Mouse (Mus musculus): ENCODE results near the gene Bcl6b. TPM values are rescaled to one million over a fixed set of nuclear protein-coding genes. Genes with fewer than 3 reads are reported as not detected.

The Bcl6b gene
- polyA plus RNA-seq (2017; shearing (Covaris generic)), result not detected

DNA sequence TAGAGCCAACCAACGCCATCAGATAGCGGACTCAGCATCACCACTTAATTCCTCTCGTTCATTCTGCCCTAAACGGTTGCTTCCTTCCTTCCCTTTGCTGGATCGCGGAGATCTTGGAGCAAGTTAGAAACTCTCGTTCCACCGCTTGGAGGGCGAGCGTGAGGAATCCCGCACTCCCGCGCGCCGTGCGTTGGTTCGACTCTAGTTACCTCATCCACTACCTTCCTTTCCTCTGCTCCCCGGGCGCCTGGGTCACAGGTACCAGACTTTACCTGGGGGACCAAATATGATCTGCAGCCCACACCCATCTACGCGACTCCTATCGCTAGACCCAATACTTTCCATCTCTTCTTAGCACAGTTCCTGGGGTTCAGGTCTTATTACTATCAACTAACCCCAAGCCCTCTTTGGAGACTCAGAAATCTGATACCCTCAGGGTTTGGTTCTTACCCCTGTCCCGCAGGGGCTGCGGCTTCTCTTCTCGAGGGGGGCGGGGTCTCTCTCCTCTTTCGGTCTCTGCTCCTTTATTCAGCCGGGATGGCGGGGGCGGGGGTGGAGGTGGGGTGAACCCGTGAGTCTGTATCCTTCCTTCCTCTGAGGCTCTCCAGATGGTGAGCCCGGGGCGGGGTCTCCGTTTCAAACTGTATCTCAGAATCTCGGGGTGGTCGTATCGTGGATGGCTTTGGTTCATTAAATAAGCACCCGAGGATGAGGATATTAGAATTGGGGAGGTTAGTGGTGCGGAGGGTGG lies at the start of gene Bcl6b:
TSS of gene Bcl6b (minus strand) at position 539 of the 751 bp plus-strand sequence.

DNA sequence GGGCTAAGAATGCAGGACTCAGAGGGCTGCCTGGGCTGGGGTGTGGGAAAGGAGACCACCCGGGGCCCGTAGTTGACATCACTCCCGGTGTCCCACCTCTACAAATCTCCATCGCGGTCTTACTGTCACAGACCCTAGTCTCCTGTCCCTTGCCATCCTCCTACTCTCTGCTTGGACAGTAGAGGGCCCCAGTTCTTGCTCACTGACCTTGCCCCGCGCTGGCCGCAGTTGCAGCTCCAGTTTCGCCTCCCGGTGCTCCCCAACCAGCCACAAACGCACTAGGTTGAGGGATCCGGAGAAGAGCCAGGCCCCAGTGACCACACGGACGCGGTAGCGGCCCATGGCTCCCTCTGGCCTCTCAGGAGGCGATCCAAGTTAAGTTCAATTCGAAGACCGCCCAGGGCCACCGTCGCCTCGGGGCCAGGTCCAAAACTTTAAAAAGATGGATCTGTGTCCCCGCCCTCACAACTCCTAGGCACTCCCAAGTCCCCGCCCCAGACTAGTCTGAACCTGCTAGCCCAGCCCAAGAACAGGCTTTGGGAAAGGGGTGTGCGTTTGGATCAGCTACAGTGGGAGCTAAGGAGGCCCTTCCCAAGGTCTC lies 25.4 kb upstream of the Bcl6b start, which contains the start of gene Alox12:
TSS of gene Alox12 (minus strand) at position 423 of the 601 bp plus-strand sequence.

GRCm38 (mm10) chr11:70239541-70240279 lies 10.1 kb upstream of the Bcl6b start, which contains the start of the genes Gm21988 and Rnasek:
Gene Gm21988 (minus strand): TSS chr11:70239830.
Gene Rnasek (minus strand): TSS chr11:70239842.

DNA sequence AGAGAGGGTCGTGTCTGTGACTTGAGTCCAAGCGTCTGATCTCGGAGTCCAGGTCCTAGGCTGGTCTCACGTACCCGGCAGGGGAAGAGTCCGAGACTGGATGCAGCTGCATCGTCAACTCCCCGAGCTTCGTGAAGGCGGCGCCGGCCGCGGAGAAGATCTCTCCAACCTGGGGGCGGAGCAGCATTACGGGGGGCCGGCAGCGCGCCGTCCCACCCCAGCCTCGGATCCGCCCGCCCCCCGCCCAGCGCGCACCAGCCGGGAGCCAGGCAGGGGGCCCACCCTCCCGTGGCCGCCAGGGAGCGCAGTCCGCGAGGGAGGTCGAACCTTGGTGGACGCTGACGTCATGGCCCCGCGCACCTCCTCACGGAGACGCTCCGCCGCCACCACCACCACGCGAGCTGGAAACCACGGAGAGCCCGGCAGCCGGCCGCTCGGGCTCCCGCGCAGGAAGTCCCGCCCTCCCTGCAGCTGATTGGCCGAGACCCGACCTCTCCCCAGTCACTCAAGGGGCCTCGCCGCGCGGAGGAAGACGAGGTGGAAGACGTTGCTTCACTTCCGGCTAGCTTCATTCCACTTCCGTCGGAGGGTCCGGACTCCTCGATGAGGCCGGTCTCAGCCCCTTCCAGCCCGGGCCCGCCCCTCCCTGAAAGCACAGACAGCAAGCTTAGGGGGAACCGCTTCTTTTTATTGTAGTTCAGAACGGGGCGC lies 8.0 kb upstream of the Bcl6b start, which contains the start of gene 0610010K14Rik:
TSS of gene 0610010K14Rik (minus strand) at position 458 of the 711 bp plus-strand sequence.

GRCm38 (mm10) chr11:70220731-70221602 lies 8.6 kb downstream of the Bcl6b start, which contains the start of gene Slc16a13:
Gene Slc16a13 (minus strand): TSS chr11:70221064.

GRCm38 (mm10) chr11:70212423-70212822 lies 17.2 kb downstream of the Bcl6b start, which contains the start of gene Slc16a11:
Gene Slc16a11 (plus strand): TSS chr11:70212752.

Other genes starting within 250 kb of the Bcl6b start
- gene Ctdnep1, start 248.6 kb downstream of the Bcl6b start, polyA plus RNA-seq (2017; shearing (Covaris generic)), result 41.4 TPM
- gene Elp5, start 247.3 kb downstream of the Bcl6b start, polyA plus RNA-seq (2017; shearing (Covaris generic)), result 50.5 TPM
- 366 TPM for gene Gabarap, start 238.7 kb downstream of the Bcl6b start, polyA plus RNA-seq (2017; shearing (Covaris generic))
- 52.0 TPM for gene Phf23, start 234.0 kb downstream of the Bcl6b start, polyA plus RNA-seq (2017; shearing (Covaris generic))
- gene Dvl2, start 229.2 kb downstream of the Bcl6b start, polyA plus RNA-seq (2017; shearing (Covaris generic)), result 20.9 TPM
- 83.6 TPM for gene Acadvl, start 214.4 kb downstream of the Bcl6b start, polyA plus RNA-seq (2017; shearing (Covaris generic))
- 4.6 TPM for gene Dlg4, start 212.9 kb downstream of the Bcl6b start, polyA plus RNA-seq (2017; shearing (Covaris generic))
- gene Asgr1, start 175.7 kb downstream of the Bcl6b start, polyA plus RNA-seq (2017; shearing (Covaris generic)), result not detected
- not detected for gene Asgr2, start 137.2 kb downstream of the Bcl6b start, polyA plus RNA-seq (2017; shearing (Covaris generic))
- not detected for gene Mgl2, start 99.5 kb downstream of the Bcl6b start, polyA plus RNA-seq (2017; shearing (Covaris generic))
- not detected for gene Clec10a, start 73.6 kb downstream of the Bcl6b start, polyA plus RNA-seq (2017; shearing (Covaris generic))
- gene Slc16a11, start 17.0 kb downstream of the Bcl6b start, polyA plus RNA-seq (2017; shearing (Covaris generic)), result 0.65 TPM
- gene Slc16a13, start 8.7 kb downstream of the Bcl6b start, polyA plus RNA-seq (2017; shearing (Covaris generic)), result 1.4 TPM
- gene 0610010K14Rik, start 8.1 kb upstream of the Bcl6b start, polyA plus RNA-seq (2017; shearing (Covaris generic)), result 86.5 TPM
- 2.4 TPM for gene Gm21988, start 10.0 kb upstream of the Bcl6b start, polyA plus RNA-seq (2017; shearing (Covaris generic))
- gene Rnasek, start 10.0 kb upstream of the Bcl6b start, polyA plus RNA-seq (2017; shearing (Covaris generic)), result 237 TPM
- gene Alox12, start 25.6 kb upstream of the Bcl6b start, polyA plus RNA-seq (2017; shearing (Covaris generic)), result not detected
- gene Alox12e, start 92.8 kb upstream of the Bcl6b start, polyA plus RNA-seq (2017; shearing (Covaris generic)), result not detected
- gene Alox15, start 122.2 kb upstream of the Bcl6b start, polyA plus RNA-seq (2017; shearing (Covaris generic)), result not detected
- gene Pelp1, start 180.2 kb upstream of the Bcl6b start, polyA plus RNA-seq (2017; shearing (Covaris generic)), result 10.7 TPM
- gene Arrb2, start 202.8 kb upstream of the Bcl6b start, polyA plus RNA-seq (2017; shearing (Covaris generic)), result 215 TPM
- 141 TPM for gene Med11, start 222.1 kb upstream of the Bcl6b start, polyA plus RNA-seq (2017; shearing (Covaris generic))
- gene Zmynd15, start 229.6 kb upstream of the Bcl6b start, polyA plus RNA-seq (2017; shearing (Covaris generic)), result 0.16 TPM
- 1.7 TPM for gene Cxcl16, start 230.2 kb upstream of the Bcl6b start, polyA plus RNA-seq (2017; shearing (Covaris generic))

Data from effector memory CD4-positive, alpha-beta T cell, adult 5 months (primary cell).